Mouse (Mus musculus) forebrain, embryonic 16.5 days (tissue): ENCODE results near the gene Pde5a. TPM values are rescaled to one million over a fixed set of nuclear protein-coding genes. Genes with fewer than 3 reads are reported as not detected.

Experiments used
- ATAC-seq: fragments of 200-750 bp; cut with Nextera tagmentation; 2 replicates; pipeline ENCODE4 v1.8.0; 2017; ENCODE audit warnings: mild to moderate bottlenecking, moderate library complexity
- H3K27ac ChIP-seq: fragments of 300-500 bp; sonication (generic); 2 replicates; pipeline ENCODE4 v1.5.1; 2014; ENCODE audit warnings: low read length, control low read depth
- H3K27me3 ChIP-seq: fragments of 300-500 bp; sonication (generic); replicated peaks from 2 replicates; pipeline ENCODE4 v1.6.1; 2014; ENCODE audit warnings: low read length; ENCODE audit not compliant: control insufficient read depth, insufficient read depth
- H3K36me3 ChIP-seq: fragments of 300-500 bp; sonication (generic); 2 replicates; pipeline ENCODE4 v1.6.1; 2014; ENCODE audit not compliant: control insufficient read depth, insufficient read depth
- H3K4me1 ChIP-seq: fragments of 300-500 bp; sonication (generic); replicated peaks from 2 replicates; pipeline ENCODE4 v1.6.1; 2014; ENCODE audit warnings: low read length; ENCODE audit not compliant: control insufficient read depth, insufficient read depth
- H3K4me2 ChIP-seq: fragments of 300-500 bp; sonication (generic); 2 replicates; pipeline ENCODE4 v1.6.1; 2014; ENCODE audit warnings: mild to moderate bottlenecking, low read length, control low read depth
- H3K4me3 ChIP-seq: fragments of 300-500 bp; sonication (generic); replicated peaks from 2 replicates; pipeline ENCODE4 v1.5.1; 2014; ENCODE audit warnings: mild to moderate bottlenecking, low read length, control low read depth
- H3K9ac ChIP-seq: fragments of 300-500 bp; sonication (generic); replicated peaks from 2 replicates; pipeline ENCODE4 v1.6.1; 2014; ENCODE audit warnings: low read depth, low read length, control low read depth
- H3K9me3 ChIP-seq: fragments of 300-500 bp; sonication (generic); 2 replicates; pipeline ENCODE4 v1.6.1; 2016; ENCODE audit warnings: low read length; ENCODE audit not compliant: control insufficient read depth
- WGBS: fragments of 180-500 bp; shearing (Covaris S2); extraction: QIAGEN DNeasy Blood & Tissue Kit; methylation state at CpG from one replicate; pipeline ENCODE4 v1.1.7; 2014; 5-methylcytosine and 5-hydroxymethylcytosine counted together
- polyA plus RNA-seq: library from polyadenylated mRNA; unstranded; fragments of >200 nt; fragmentation: Nextera tagmentation; extraction: Ambion mirVana; gene quantifications from 2 replicates; pipeline ENCODE4 v1.2.1, GENCODE M21; 2015

Pde5a gene
- polyA plus RNA-seq, 1 experiment from 2014 or later = 2.8 TPM

GRCm38 (mm10) chr3:122860573-122861498 is 132.1 kb downstream of the Pde5a start:
- H3K27ac ChIP-seq = no peak overlapping the region
- ATAC-seq = no peak
- WGBS = 89% methylated on average over 12 of the region's 12 CpGs
- no peaks in the 10 kb centered on the region for H3K36me3 ChIP-seq
- H3K4me2 ChIP-seq = no peak overlapping the region
- H3K9me3 ChIP-seq = no peaks in the 10 kb centered on the region
- H3K4me3 ChIP-seq = no peak overlapping the region
- no peaks in the 10 kb centered on the region for H3K4me1 ChIP-seq
- H3K27me3 ChIP-seq = no peaks in the 10 kb centered on the region
- no peak overlapping the region for H3K9ac ChIP-seq

DNA sequence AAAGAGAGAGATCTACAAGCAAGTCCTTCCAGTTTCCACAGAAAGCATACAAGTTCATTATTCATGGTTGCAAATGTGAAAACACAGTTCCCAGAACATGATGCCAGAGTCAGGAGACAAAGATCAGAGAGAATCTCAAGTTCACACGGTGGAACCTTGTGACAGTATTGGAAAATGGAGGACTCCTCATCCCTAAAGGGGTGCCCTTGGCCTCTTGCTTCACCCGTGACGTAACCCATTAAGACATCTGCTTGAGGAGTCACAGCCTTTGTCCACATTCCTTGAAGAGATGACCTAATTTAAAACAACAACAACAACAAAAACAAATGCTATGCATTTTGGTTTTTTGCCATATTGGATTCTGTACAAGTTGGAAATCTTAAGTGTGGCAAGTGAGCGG is 136.3 kb downstream of the Pde5a start:
- ATAC-seq = no peak
- no peak overlapping the region for H3K27ac ChIP-seq
- H3K4me2 ChIP-seq = no peak overlapping the region
- no peaks in the 10 kb centered on the region for H3K9me3 ChIP-seq
- H3K27me3 ChIP-seq = no peaks in the 10 kb centered on the region
- no peaks in the 10 kb centered on the region for H3K4me1 ChIP-seq
- H3K4me3 ChIP-seq = no peak overlapping the region
- no peaks in the 10 kb centered on the region for H3K36me3 ChIP-seq
- H3K9ac ChIP-seq = no peak overlapping the region
- WGBS = 81% methylated on average over 4 of the region's 4 CpGs

DNA sequence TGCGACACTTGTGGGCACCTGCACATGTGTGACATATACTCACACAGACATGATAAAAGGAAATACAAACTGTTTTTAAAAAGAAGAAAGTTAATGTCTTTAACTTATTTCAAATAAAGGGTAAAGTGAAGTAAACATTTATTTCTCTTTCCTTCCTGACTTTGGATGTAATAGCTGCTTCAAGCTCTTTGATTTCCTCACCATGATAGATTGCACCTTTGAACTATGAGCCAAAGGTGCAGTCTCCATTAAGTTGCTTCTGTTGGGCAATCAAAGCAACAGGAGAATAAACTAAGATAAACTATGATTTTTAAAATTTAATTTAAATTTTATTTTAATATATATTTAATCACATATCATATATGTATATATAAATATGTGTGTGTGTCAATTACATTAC is 139.5 kb downstream of the Pde5a start:
- Histone ChIP-seq H3K4me2 (no peak overlapping the region), H3K27me3 (no peaks in the 10 kb centered on the region), H3K4me3 (no peak overlapping the region), H3K27ac (no peak overlapping the region), H3K36me3 (no peaks in the 10 kb centered on the region), H3K9me3 (no peaks in the 10 kb centered on the region), H3K9ac (no peak overlapping the region), H3K4me1 (no peaks in the 10 kb centered on the region)
- no peak for ATAC-seq
- WGBS = 100% methylated on average over 1 of the region's 1 CpGs

DNA sequence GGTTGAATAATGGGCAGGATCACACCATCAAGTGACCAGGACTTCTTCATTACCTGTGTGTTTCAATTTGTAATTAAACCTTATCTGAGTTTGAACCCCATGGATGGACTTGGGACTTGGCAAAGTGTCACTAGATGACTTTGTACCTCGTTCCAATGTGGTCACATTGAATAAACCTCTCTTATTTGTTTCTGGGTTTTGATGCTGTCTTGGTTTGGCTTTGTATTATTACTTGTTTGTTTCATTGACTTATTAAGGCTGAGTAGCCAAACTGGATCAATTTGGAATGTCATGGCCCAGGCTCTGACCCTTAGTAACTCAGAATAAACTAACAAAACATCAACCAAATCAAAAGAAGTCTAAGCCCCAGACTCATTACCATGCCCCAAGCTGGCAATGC is 142.8 kb downstream of the Pde5a start:
- 86% methylated on average over 1 of the region's 1 CpGs for WGBS
- no peak overlapping the region for H3K4me2 ChIP-seq
- no peaks in the 10 kb centered on the region for H3K4me1 ChIP-seq
- no peak for ATAC-seq
- H3K27ac ChIP-seq = no peak overlapping the region
- H3K27me3 ChIP-seq = no peaks in the 10 kb centered on the region
- H3K9me3 ChIP-seq = no peaks in the 10 kb centered on the region
- H3K4me3 ChIP-seq = no peak overlapping the region
- H3K36me3 ChIP-seq = no peaks in the 10 kb centered on the region
- H3K9ac ChIP-seq = no peak overlapping the region

GRCm38 (mm10) chr3:122876870-122877269 is 148.1 kb downstream of the Pde5a start:
- no peak overlapping the region for H3K4me2 ChIP-seq
- H3K9ac ChIP-seq = no peak overlapping the region
- no peak for ATAC-seq
- no peaks in the 10 kb centered on the region for H3K36me3 ChIP-seq
- no peak overlapping the region for H3K4me3 ChIP-seq
- H3K4me1 ChIP-seq = no peaks in the 10 kb centered on the region
- H3K27me3 ChIP-seq = no peaks in the 10 kb centered on the region
- 81% methylated on average over 2 of the region's 2 CpGs for WGBS
- no peaks in the 10 kb centered on the region for H3K9me3 ChIP-seq
- H3K27ac ChIP-seq = no peak overlapping the region

- Histone ChIP-seq H3K27ac (no peak overlapping the region), H3K9ac (no peak overlapping the region), H3K9me3 (no peaks in the 10 kb centered on the region), H3K27me3 (no peaks in the 10 kb centered on the region), H3K36me3 (no peaks in the 10 kb centered on the region), H3K4me1 (no peaks in the 10 kb centered on the region), H3K4me3 (no peak overlapping the region), H3K4me2 (no peak overlapping the region)
- no peak for ATAC-seq
- WGBS = 89% methylated on average over 3 of the region's 3 CpGs
Observed at GRCm38 (mm10) chr3:122877543-122877942, 148.8 kb downstream of the Pde5a start.

DNA sequence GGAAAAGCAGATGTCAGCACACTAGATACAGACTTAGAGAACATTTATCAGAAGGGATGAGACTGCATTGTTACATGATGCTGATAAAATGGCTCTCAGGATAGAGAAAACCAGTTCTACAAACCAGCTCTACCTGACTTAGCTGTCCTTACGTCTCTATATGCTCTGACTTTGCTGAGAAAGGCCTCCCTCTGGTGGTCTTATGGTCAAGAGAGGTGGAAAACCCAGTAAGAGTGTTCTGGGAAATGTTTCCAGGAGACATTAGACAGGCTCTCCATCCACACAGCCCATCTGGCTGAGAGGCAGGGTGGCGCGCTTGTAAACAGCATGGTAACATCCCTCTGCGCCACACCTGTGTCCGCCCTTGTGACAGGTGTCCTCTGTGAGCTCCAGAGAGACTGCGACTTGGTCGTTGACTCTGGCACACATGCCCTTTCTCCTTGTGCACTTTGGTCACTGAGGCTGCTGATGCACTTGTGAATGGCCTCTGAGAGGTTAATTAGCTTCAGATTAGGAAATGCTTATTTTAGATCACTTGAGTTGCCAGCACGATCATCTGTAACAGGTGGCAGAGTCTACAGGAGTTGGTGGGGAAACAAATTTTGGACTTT is 150.1 kb downstream of the Pde5a start:
- 87% methylated on average over 8 of the region's 8 CpGs for WGBS
- H3K9ac ChIP-seq = no peak overlapping the region
- H3K4me3 ChIP-seq = no peak overlapping the region
- no peaks in the 10 kb centered on the region for H3K9me3 ChIP-seq
- H3K27me3 ChIP-seq = no peaks in the 10 kb centered on the region
- H3K27ac ChIP-seq = no peak overlapping the region
- ATAC-seq = no peak
- H3K4me2 ChIP-seq = no peak overlapping the region
- no peaks in the 10 kb centered on the region for H3K4me1 ChIP-seq
- H3K36me3 ChIP-seq = no peaks in the 10 kb centered on the region

GRCm38 (mm10) chr3:122887505-122888301 is 159.0 kb downstream of the Pde5a start:
- Histone ChIP-seq H3K36me3 (no peaks in the 10 kb centered on the region), H3K27ac (no peak overlapping the region), H3K4me2 (no peak overlapping the region), H3K9ac (no peak overlapping the region), H3K4me1 (no peaks in the 10 kb centered on the region), H3K27me3 (no peaks in the 10 kb centered on the region), H3K4me3 (no peak overlapping the region), H3K9me3 (no peaks in the 10 kb centered on the region)
- ATAC-seq = no peak
- WGBS = 80% methylated on average over 4 of the region's 4 CpGs

DNA sequence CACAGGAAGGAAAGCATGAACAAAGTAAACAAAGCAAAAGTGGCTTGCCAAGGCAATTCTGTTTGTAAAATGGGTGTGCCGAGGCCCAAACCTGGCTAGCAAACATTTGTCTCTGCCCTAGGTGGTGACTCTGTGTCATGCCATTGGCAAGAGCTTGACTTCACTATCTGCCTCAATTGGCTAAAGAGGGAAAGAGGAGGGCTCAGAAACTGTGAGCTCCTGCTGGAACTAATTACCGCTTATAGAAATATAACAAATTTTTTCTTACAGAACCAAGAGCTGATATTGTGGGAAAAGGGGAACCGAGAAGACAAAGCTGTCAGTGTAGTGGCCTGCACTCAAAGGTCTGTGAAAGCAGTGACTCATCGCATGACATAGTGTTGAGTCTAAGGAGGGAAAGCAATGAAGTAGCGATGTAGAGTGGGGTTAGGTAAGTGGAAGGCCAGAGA is 159.6 kb downstream of the Pde5a start:
- Histone ChIP-seq H3K27ac (no peak overlapping the region), H3K27me3 (no peaks in the 10 kb centered on the region), H3K9ac (no peak overlapping the region), H3K9me3 (no peaks in the 10 kb centered on the region), H3K4me1 (no peaks in the 10 kb centered on the region), H3K36me3 (no peaks in the 10 kb centered on the region), H3K4me2 (no peak overlapping the region), H3K4me3 (no peak overlapping the region)
- 89% methylated on average over 5 of the region's 5 CpGs for WGBS
- no peak for ATAC-seq
